Mouse (Mus musculus) neural tube, embryonic 14.5 days (tissue): ENCODE measurements around the gene Apoc3. TPM values are rescaled to one million over a fixed set of nuclear protein-coding genes. Genes with fewer than 3 reads are reported as not detected.

Source experiments
- ATAC-seq: fragments of 200-750 bp; cut with Nextera tagmentation; 2 replicates; pipeline ENCODE4 v1.8.0; 2017; ENCODE audit warnings: low read depth, mild to moderate bottlenecking, moderate TSS enrichment, moderate library complexity
- H3K27ac ChIP-seq: fragments of 300-500 bp; sonication (generic); 2 replicates; pipeline ENCODE4 v1.5.1; 2014; ENCODE audit warnings: low read depth, mild to moderate bottlenecking, control low read depth, low read length, moderate library complexity, mixed read lengths
- H3K27me3 ChIP-seq: fragments of 300-500 bp; sonication (generic); 2 replicates; pipeline ENCODE4 v1.6.1; 2014; ENCODE audit warnings: low read length; ENCODE audit not compliant: control insufficient read depth, insufficient read depth
- H3K36me3 ChIP-seq: fragments of 300-500 bp; sonication (generic); 2 replicates; pipeline ENCODE4 v1.6.1; 2014; ENCODE audit warnings: low read length, mixed read lengths; ENCODE audit not compliant: control insufficient read depth, insufficient read depth
- H3K4me1 ChIP-seq: fragments of 300-500 bp; sonication (generic); 2 replicates; pipeline ENCODE4 v1.6.1; 2014; ENCODE audit warnings: low read length; ENCODE audit not compliant: control insufficient read depth, insufficient read depth
- H3K4me2 ChIP-seq: fragments of 300-500 bp; sonication (generic); 2 replicates; pipeline ENCODE4 v1.6.1; 2014; ENCODE audit warnings: mild to moderate bottlenecking, low read depth, low read length, control low read depth
- H3K4me3 ChIP-seq: fragments of 300-500 bp; sonication (generic); 2 replicates; pipeline ENCODE4 v1.5.1; 2014; ENCODE audit warnings: low read depth, low read length, control low read depth, mixed read lengths
- H3K9ac ChIP-seq: fragments of 300-500 bp; sonication (generic); replicated peaks from 2 replicates; pipeline ENCODE4 v1.6.1; 2014; ENCODE audit warnings: low read depth, mild to moderate bottlenecking, control low read depth, low read length, mixed read lengths
- H3K9me3 ChIP-seq: fragments of 300-500 bp; sonication (generic); 2 replicates; pipeline ENCODE4 v1.6.1; 2016; ENCODE audit warnings: low read length; ENCODE audit not compliant: control insufficient read depth
- WGBS: fragments of 180-500 bp; shearing (Covaris S2); extraction: QIAGEN DNeasy Blood & Tissue Kit; methylation state at CpG from one replicate; pipeline ENCODE4 v1.1.7; 2014; 5-methylcytosine and 5-hydroxymethylcytosine counted together
- polyA plus RNA-seq: library from polyadenylated mRNA; unstranded; fragments of >200 nt; fragmentation: Nextera tagmentation; extraction: Ambion mirVana; gene quantifications from 2 replicates; pipeline ENCODE4 v1.2.1, GENCODE M21; 2014

Apoc3 gene
- polyA plus RNA-seq, 1 experiment from 2014 or later: not detected

GRCm38 (mm10) chr9:46259111-46259510 lies 23.7 kb upstream of the Apoc3 start:
- no peaks in the 10 kb centered on the region for H3K4me1 ChIP-seq
- H3K27me3 ChIP-seq: no peaks in the 10 kb centered on the region
- H3K4me2 ChIP-seq: no peak overlapping the region
- no peak overlapping the region for H3K9ac ChIP-seq
- H3K27ac ChIP-seq: no peak overlapping the region
- no peak for ATAC-seq
- no peaks in the 10 kb centered on the region for H3K9me3 ChIP-seq
- H3K4me3 ChIP-seq: no peak overlapping the region
- H3K36me3 ChIP-seq: no peaks in the 10 kb centered on the region
- WGBS: 91% methylated on average over 6 of the region's 6 CpGs

- no peaks in the 10 kb centered on the region for H3K36me3 ChIP-seq
- H3K4me1 ChIP-seq: no peaks in the 10 kb centered on the region
- WGBS: 93% methylated on average over 3 of the region's 3 CpGs
- no peak overlapping the region for H3K9ac ChIP-seq
- H3K27me3 ChIP-seq: no peaks in the 10 kb centered on the region
- no peaks in the 10 kb centered on the region for H3K9me3 ChIP-seq
- no peak overlapping the region for H3K27ac ChIP-seq
- H3K4me3 ChIP-seq: no peak overlapping the region
- no peak overlapping the region for H3K4me2 ChIP-seq
- ATAC-seq: no peak
Measured at GRCm38 (mm10) chr9:46257546-46257945, 22.1 kb upstream of the Apoc3 start.

GRCm38 (mm10) chr9:46256658-46257385 lies 21.4 kb upstream of the Apoc3 start:
- Histone ChIP-seq H3K36me3 (no peaks in the 10 kb centered on the region), H3K27ac (no peak overlapping the region), H3K27me3 (no peaks in the 10 kb centered on the region), H3K9ac (no peak overlapping the region), H3K4me3 (no peak overlapping the region), H3K4me1 (no peaks in the 10 kb centered on the region), H3K4me2 (no peak overlapping the region), H3K9me3 (no peaks in the 10 kb centered on the region)
- no peak for ATAC-seq
- WGBS: 87% methylated on average over 10 of the region's 10 CpGs

GRCm38 (mm10) chr9:46256177-46256576 lies 20.7 kb upstream of the Apoc3 start:
- Histone ChIP-seq H3K9ac (no peak overlapping the region), H3K27me3 (no peaks in the 10 kb centered on the region), H3K27ac (no peak overlapping the region), H3K9me3 (no peaks in the 10 kb centered on the region), H3K4me1 (no peaks in the 10 kb centered on the region), H3K4me3 (no peak overlapping the region), H3K4me2 (no peak overlapping the region), H3K36me3 (no peaks in the 10 kb centered on the region)
- no peak for ATAC-seq
- WGBS: 91% methylated on average over 7 of the region's 7 CpGs

- H3K9ac ChIP-seq: no peak overlapping the region
- H3K4me2 ChIP-seq: no peak overlapping the region
- H3K9me3 ChIP-seq: no peaks in the 10 kb centered on the region
- H3K27ac ChIP-seq: no peak overlapping the region
- H3K27me3 ChIP-seq: no peaks in the 10 kb centered on the region
- WGBS: 25% methylated on average over 11 of the region's 11 CpGs
- no peaks in the 10 kb centered on the region for H3K4me1 ChIP-seq
- H3K4me3 ChIP-seq: no peak overlapping the region
- ATAC-seq: peak; percentile 85
- no peaks in the 10 kb centered on the region for H3K36me3 ChIP-seq
Measured at GRCm38 (mm10) chr9:46246752-46247324, 11.4 kb upstream of the Apoc3 start.

- no peak overlapping the region for H3K4me2 ChIP-seq
- 63% methylated on average over 8 of the region's 8 CpGs for WGBS
- no peaks in the 10 kb centered on the region for H3K9me3 ChIP-seq
Measured at GRCm38 (mm10) chr9:46243584-46243983, 8.1 kb upstream of the Apoc3 start.

GRCm38 (mm10) chr9:46243122-46243521 lies 7.7 kb upstream of the Apoc3 start:
- Histone ChIP-seq H3K36me3 (no peaks in the 10 kb centered on the region), H3K27ac (no peak overlapping the region), H3K4me3 (no peak overlapping the region), H3K4me2 (no peak overlapping the region), H3K4me1 (no peaks in the 10 kb centered on the region), H3K9me3 (no peaks in the 10 kb centered on the region), H3K27me3 (no peaks in the 10 kb centered on the region), H3K9ac (no peak overlapping the region)
- 59% methylated on average over 4 of the region's 4 CpGs for WGBS
- no peak for ATAC-seq

More at GRCm38 (mm10) chr9:46243584-46243983, 8.1 kb upstream of the Apoc3 start:
- H3K27ac ChIP-seq: no peak overlapping the region
- no peaks in the 10 kb centered on the region for H3K27me3 ChIP-seq
- no peak overlapping the region for H3K9ac ChIP-seq
- H3K4me1 ChIP-seq: no peaks in the 10 kb centered on the region
- no peak for ATAC-seq
- no peak overlapping the region for H3K4me3 ChIP-seq
- H3K36me3 ChIP-seq: no peaks in the 10 kb centered on the region

- no peak overlapping the region for H3K9ac ChIP-seq
- H3K27me3 ChIP-seq: no peaks in the 10 kb centered on the region
- H3K4me3 ChIP-seq: no peak overlapping the region
- H3K4me1 ChIP-seq: no peaks in the 10 kb centered on the region
- 83% methylated on average over 2 of the region's 2 CpGs for WGBS
- no peak overlapping the region for H3K4me2 ChIP-seq
- H3K9me3 ChIP-seq: no peaks in the 10 kb centered on the region
- no peaks in the 10 kb centered on the region for H3K36me3 ChIP-seq
- ATAC-seq: no peak
- H3K27ac ChIP-seq: no peak overlapping the region
Measured at GRCm38 (mm10) chr9:46241818-46242217, 6.4 kb upstream of the Apoc3 start.

- H3K4me3 ChIP-seq: no peak within 1 kb of the TSS
- no peaks in the 10 kb centered on the region for H3K4me1 ChIP-seq
- H3K27me3 ChIP-seq: no peaks in the 10 kb centered on the region
- H3K9ac ChIP-seq: no peak within 1 kb of the TSS
- H3K4me2 ChIP-seq: no peak within 1 kb of the TSS
- H3K9me3 ChIP-seq: no peaks in the 10 kb centered on the region
- no peak for ATAC-seq
- no peaks in the 10 kb centered on the region for H3K36me3 ChIP-seq
- no peak within 1 kb of the TSS for H3K27ac ChIP-seq
- 73% methylated on average over 7 of the region's 7 CpGs for WGBS
Measured at GRCm38 (mm10) chr9:46240526-46241153, 5.2 kb upstream of the Apoc3 start, which contains the start of gene Apoa4. Gene Apoa4, plus strand, starts transcription at chr9:46240696.
